Mouse (Mus musculus) megakaryocyte, adult 5-6 weeks (primary cell): ENCODE data around the gene Agap1. TPM values are rescaled to one million over a fixed set of nuclear protein-coding genes. Genes with fewer than 3 reads are reported as not detected.

Experiments used
- ATAC-seq: 2 replicates; pipeline ENCODE4 v1.8.0; 2016; ENCODE audit warnings: mild to moderate bottlenecking, inconsistent platforms; ENCODE audit not compliant: poor library complexity, severe bottlenecking
- total RNA-seq, 2 experiments: library from RNA; stranded (forward) in 1 of 2; stranded (reverse) in 1 of 2; fragments of 153-499, 151-499 nt in 1 of 2; fragments of 221-1000, 200-1000 nt in 1 of 2; gene quantifications; 2 replicates each; pipeline versions ENCODE4 v1.2.3 to v1.2.4; 2015 to 2017

Agap1 gene
- total RNA-seq, 2 experiments from 2014 or later = 4.0 to 7.9 TPM

DNA sequence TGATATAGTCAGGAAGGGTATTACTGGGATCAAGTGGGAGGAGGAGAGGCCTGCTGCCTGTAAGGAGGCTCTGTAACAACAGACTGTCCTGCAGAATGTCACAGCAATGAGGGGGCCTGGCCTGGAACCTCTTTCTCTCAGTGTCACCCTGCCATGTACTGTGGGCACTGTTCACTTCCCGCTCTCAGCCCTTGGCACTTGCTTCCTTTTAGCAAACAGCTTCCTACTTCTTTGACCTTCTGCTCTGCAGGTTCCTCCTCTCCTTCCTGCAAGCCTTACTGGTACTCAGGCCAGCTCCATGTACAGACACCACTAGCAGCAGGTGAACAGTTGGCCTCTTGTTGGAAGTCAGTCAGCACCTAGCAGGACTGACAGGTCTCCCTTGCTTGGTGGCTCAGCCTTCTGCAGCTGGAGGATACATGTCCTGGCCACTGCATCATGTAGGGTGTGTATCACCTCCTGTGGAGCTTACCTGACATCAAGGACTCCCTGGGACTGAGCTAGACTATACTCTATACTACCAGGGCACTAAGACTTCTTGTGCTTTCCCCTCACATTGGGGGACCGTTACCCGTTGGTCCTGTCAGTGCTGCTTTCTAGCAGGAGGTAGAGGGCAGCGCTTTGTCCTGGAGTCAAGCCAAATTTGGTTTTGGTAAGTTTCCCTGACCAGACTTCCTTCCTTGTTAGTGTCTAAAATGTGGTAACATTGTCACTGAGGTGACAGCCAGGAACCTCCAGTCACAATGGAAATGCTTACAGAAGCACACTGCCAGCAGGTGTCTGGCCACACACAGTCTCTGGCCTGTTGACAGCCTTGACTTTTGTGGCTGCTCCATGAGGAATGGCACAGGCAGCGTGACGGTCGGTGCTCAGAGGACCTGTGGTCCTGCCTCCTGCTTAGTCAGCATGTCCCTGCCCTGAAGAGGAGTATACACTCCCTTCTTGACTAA, 120.6 kb downstream of the Agap1 start:
- ATAC-seq = peak; percentile 66

DNA sequence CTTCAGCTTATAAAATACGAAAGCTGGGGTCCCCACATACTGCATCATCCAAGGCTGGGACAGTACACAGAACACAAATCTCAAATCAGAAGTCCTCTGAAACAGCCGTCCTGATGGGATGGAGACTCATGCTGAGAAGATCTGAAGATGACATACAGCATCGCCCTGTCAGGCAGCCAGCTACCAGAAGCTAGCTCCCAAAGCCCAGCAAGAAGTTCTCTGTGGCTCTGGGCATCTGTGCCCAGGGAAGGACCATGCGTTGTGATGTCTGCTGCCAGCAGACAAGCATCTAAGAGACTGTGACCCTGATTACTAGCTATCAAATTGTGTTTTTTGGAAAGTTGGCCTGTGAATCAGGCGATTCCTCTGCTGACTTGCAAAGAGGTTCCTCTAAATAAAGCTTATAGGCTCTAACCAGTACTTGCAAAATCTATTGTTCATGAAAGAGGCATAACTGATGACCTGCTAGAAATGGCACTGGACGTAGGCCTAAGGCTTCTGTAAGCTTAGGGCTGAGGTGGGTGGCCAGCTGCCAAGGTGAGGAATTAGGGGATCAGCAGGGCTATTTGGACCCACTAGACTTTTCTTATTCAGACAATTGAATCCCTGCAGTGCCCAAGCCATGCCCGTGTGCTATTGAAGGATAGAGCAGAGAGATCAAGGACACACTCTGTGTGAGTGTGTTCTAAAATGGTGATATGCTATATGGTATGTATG, 121.7 kb downstream of the Agap1 start:
- no peak for ATAC-seq

DNA sequence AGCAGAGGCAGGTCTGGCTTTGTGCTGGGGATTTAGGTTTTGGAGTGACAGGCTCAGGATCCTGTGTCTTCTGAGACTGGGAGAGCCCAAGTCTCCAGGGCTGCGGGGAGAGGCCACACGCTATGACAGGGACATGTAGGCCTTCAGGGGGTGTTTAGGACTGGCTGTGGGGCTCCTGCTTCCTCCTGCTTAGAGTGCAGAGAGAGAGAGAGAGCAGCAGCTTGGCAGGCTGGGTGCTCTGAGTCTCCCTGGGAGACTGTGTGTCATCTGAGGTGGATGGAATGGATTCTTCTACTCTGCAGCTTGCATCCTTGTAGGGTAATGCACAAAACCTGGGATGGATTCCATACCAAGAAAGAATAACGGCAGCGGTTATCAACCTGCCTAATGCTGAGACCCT, 122.4 kb downstream of the Agap1 start:
- ATAC-seq = peak; percentile 23

DNA sequence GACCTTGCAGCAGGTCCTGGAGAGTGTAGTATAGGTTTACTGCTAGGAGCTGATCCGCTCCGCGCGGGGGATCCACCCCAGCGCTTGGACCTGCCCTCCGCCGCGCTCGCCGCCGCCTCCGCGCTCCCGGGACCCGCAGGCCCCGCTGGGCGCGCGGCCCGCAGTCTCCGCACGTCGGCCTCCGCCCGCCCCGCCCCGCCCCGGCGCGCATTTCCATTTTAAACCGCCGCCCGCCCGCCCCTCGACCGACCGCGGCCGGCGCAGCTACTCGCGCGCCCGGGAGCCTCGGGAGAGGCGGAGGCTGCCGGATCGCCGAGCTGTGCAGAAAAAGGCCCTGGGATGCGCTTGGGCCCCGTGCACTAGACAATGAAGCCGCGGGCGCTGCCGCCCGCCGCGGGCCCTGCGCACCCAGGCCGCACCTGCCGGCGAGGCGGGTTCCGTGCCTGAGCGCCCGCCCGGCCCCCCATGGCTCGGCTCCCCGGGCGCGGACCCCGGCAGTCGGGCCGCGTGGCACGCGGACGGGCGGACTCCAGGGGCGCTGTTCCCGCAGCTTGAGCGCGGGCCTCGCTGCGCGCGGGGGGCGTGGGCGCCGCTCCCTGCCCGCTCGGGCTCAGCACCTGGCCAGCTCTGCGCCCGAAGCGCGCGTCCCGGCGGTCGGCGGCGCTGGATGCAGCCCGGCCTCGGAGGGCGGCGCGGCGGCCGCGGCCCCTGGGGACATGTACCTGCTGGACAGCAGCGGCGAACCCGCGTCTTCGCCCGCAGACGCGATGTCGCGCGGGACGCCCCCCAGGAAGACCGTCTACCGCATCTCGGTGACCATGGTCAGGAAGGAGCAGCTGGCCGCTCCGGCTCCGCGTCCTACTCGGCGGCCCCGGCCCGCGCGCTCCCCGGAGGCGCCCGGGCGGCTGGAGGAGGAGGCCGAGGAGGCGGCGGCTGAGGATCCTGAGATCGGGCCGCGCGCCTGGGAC, 125.7 kb downstream of the Agap1 start:
- peak; percentile 49 for ATAC-seq

DNA sequence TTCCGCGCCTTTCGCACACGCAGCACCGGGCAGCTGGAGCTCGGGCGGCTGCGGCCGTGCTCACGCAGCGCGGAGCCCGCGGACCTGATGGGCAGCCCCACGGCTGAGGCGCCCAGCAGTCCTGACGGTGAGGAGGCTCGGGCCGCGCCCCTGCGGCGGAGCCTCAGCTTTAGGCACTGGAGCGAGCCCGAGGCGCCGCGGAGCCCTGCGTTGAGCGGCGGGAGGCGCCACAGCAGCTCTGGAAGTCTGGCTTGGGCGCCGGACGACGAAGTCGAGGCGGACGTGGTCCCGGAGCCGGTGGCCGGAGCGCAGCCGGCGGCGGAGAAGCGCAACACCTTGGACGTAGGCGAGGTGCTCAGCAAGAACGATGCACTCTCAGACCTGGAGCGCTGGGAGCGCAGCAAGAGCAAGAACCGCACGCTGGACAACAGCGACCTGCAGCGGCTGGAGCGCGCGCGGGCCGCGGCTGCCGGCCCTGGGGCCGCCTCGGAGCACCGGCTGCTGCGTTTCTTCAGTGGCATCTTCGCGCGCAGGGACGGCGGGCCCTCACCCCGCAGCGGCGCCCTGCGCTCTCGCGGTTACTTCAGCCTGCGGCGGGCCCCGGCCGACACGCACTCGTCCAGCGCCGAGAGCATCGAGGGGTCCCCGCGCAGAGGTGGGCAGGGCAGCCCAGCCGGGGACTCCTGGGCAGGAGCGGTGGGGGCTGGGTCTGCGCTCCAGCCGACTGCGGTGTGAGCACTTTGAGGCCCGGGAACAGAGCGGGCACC, 126.6 kb downstream of the Agap1 start:
- peak; percentile 72 for ATAC-seq

DNA sequence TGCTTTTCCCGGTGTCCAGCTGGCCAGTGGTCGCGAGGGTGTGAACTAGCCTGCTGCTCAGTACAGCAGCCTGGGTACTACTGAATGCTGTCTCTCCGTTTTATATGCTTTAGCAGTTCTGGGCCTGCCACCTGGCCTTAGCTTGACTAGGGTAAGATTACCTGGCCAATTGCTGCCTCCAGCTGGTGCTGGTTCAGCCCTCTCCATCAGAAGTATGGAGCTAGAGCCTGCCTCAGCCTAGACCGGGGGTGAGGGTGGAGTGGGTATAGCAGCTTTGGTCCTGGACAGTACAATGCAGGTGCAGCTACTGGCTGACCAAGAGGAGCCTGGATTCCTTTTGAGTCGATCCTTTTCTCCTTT, 127.1 kb downstream of the Agap1 start:
- ATAC-seq = no peak

DNA sequence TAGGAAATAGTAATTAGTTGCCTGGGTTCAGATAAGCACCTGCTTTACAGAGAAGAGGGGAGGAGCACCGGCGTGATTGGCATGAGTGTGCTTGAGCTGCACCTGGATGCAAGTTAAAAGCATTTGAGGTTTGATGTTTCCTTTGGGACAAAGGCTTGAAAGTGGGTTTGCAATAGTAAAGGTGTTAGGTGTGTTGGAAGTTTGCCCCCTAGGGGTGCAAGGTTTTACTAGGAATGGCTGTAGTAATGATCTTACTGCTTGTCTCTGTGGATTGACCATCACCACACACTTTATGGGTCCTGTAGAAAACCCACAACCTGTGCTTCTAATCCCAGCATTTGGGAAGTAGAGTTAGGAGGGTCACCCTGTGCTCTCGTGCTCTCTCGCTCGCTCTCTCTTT, 128.8 kb downstream of the Agap1 start:
- ATAC-seq = no peak

DNA sequence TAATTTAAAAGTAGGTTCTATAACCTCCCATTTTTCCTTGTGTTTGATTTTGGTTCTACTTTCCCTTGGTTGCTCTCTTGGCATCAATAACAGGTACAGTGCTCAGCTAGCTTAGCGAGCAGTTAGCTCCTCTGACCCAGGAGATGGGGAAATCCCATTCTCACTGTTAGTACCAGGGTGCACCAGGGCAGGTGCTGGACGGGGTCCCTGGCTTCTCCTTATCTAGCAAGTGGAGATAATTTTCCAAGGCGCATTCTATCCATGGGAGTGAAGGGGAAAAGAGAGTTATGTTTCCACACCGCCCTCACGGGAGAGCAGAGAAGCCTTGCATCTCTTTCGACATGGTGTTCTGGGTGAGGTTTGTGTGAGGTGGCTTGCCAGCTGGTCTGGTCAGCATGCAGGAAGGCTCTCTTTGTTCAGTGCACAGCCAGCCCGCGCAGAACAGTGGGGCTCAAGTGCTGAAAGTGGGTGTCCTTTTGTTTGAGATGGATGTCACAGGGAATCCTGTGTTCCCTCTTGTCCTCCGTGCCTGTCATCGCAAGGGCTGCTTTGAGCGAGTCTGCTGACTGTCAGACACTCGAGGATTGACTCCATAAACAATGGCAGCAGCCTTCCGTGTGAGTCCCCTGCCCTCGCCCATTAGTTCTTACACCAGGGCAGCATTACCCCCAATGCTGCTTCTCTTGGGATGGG, 132.5 kb downstream of the Agap1 start:
- no peak for ATAC-seq

DNA sequence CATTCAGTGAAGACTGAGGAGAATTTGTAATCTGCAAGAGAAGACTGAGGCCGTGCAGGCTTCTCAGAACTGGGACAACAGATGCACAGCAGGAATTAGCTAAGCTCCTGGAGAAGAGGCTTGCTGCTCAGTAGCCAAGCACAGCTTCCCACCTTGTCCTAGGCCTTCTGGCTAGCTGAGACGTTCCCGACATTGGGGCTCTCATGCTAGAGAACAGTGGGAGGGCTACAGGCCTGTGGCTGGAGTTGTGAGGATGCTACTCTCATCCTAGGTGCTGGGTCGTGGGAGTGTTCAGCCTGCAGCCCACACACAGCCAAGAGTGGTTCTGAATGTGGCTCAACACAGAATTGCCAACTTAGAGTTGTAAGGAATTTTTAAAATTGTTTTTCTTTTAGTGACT, 133.5 kb downstream of the Agap1 start:
- ATAC-seq = no peak

DNA sequence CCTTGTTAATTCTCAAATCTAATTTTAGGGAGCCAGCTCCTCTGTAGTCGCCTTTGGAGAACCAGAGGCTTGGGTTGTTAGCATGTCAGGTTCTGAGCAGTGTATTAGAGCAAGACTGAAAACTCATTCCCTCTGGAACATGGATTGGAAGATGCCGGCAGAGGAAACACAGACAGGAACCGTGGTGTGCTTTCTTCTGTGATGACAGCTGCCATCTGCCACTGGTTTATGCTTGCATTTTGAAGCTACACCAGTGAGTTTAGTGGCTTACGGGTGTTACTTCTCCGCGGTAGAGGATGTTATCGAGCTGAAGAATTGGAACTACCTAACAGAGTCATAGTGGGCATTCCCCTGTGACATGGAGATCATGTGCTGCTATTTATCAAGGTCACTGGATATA, 136.4 kb downstream of the Agap1 start:
- no peak for ATAC-seq

DNA sequence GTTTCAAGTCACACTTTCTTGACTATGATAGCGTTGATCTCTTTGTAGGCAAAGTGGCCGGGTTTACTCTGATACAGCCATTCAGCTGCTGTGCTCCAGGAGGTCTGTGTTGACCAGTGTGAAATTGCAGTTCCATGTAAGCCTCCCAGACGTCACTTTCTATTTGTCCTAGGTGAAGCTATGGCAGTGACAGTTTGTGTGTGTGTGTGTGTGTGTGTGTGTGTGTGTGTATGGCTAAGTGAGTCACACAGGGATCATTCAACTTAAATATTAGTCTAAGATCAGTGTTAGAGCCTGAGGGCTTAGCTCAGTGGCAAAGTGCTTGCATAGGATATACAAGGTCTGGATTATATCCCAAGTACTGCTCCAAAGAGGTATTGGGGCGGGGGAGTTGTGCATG, 138.6 kb downstream of the Agap1 start:
- no peak for ATAC-seq

DNA sequence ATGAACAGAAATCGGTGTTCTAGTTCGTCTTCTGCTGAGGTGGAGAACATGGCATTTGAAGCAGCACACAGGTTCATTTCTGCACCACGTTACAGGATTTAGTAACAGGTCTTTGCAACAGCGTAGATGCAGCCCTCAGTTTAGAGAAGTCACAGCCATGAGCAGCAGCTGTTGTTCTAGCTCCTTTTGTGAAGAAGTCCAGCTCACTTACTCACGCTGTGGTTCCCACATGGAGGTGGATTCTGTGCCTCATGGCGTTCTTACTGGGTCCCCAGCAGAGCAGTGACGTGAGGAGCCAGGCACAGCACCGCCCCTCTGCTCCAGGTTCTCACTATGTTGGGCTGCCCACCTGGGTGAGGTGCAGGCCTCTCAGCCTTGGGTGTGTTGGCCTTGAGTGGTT, 140.4 kb downstream of the Agap1 start:
- peak; percentile 59 for ATAC-seq

DNA sequence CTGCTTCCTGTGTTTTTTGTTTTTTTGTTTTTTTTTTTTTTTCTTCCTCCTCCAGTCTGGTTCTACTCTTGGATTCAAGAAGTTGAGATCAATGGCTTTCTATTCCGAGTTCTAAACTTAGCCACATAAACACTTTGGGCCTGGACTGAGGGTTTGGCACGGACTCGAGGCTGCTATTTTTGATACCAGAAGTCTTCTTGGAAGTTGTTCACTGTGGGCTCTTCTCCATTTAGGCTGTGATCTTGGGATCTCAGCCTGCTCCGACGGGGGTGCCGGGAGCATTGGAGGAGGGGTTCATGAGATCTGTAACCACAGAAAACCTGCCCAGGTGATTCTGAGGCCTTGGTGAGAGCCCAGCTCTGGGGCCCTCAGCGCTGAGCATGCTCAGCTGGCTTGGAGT, 140.8 kb downstream of the Agap1 start:
- no peak for ATAC-seq

DNA sequence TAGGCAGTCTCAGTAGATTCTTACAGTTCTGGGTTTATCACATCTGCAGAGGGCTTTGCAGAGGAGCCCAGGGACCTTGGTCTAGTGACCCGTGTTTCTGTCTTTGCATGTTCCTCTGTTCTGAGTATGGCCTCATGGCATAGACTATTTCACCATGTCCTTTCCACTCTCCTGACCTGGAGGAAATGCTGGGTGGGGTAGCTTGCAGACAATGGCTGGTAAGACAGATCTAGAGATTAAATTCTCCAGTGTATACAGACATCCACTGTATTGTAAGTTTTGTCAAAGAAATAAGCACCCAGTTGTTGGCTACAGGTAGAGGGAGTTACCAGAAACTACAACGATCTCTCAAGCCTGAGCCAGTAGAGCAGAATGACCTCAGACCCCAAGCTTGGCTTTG, 141.6 kb downstream of the Agap1 start:
- ATAC-seq = peak; percentile 45

DNA sequence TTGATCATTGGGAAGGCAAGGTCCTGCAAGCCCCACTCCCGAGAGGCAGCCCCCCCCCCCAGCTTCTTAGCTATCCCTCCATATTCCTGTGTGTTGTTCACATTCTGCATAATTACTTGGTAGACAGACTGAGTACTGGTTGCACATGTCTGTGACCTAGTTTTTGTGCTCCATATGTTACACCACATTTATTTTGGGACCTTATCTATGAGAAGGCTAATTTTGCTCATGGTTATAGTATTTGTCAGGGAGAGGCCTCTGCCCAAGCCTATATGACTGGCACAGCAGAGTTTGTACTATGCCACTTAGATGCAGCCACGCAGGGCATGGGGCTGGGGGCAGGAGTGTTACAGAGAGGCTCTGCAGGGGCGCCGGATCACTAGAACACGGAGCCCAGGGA, 144.3 kb downstream of the Agap1 start:
- no peak for ATAC-seq

DNA sequence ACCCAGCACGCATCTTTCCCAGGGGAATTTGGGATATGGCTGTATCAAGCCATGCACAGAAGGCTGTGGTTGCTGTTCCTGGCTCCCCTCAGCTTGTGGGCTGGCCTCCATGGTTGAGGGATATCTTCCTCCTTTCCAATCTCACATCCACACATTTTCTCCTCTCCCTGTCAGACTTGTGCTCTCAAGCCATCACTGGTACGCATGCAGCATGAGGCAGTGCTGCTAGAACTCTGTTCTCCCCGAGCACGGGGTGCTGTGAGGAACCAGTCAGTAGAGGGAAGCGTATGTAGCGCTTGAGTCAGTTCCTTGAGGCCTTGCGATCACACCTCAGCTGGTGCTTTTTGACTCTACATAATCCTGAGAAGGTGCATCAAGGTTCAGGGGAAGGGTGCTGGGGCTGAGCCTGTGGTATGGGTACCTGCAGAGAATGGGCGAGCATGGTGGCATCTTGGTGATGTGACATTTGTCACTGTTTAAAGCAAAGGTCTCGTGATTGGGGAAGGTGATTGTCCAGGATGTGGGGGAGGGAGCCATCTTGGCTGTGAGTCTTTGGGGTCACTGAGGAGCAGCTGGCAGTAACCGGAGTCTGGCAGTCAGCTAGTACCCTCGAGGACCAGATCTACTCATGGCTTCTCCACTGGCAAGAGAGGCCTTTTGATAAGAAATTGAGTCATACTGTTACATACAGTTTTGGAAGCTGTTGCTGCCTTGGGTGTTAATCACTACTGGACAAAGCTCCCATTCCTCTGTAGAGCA, 145.6 kb downstream of the Agap1 start:
- no peak for ATAC-seq

DNA sequence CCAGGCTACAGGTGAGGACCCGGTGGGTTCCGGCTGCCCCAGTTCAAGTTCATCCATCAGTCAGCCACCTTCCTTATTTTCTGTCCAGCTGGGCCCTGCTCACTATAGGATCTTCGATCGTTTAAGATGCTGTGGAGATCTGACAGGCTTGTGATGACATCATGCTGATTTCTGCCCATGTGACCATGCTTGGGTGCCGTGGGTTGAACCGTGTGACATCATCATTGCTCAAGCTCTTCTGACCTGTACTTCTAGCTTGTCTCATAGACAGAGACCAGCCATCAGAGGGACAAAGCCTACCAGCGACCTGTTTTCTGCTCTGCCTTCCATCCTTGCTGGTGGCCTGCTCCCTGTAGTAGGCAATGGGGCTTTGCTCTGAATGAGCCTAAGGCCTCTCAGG, 146.7 kb downstream of the Agap1 start:
- no peak for ATAC-seq

DNA sequence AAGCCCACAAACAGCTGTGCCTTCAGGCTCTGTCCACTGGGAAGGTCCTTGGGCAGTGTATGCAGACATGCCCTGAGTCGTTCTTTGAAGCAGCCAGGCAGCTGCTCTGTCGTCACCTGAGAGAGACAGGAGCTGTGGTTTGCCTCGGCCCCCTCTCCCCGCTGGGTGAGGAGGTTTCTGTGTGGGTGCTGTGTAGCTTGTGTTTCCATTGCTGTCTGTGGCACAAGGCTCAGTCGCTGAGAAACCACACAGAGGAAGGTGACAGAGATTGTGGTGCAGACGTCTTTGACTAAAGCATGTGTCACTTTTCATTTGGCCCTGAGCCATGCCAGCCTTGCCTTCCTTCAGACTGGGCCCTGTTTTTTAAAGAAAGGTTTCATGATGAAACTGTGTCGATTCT, 148.3 kb downstream of the Agap1 start:
- peak; percentile 66 for ATAC-seq

DNA sequence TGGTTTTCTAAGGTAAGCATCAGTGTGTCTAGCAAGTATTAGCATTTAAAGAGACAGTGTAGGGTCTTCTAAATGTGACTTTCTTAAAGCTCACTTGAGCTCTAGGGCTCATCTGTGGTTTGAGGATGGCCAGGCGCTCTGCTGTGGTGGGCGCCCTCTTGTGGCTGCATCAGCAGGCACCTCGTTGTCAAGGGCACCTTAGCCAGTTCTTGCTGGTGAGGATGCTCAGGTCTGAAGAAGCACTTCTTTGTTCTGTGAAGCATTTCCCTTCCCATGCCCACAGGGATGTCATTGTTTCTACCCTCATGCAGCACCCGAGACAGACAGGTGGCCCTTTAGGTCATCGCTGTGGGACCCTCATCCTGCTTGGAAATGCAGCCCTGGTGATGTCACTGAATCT, 152.0 kb downstream of the Agap1 start:
- ATAC-seq = peak; percentile 60
